Mouse (Mus musculus): ENCODE measurements around the gene Rhbdf1. TPM values are rescaled to one million over a fixed set of nuclear protein-coding genes. Genes with fewer than 3 reads are reported as not detected.

The Rhbdf1 gene
- 143 and 170 TPM in 2 replicates for polyA plus RNA-seq (2012; rRNA removed; ENCODE audit: low replicate concordance)

DNA sequence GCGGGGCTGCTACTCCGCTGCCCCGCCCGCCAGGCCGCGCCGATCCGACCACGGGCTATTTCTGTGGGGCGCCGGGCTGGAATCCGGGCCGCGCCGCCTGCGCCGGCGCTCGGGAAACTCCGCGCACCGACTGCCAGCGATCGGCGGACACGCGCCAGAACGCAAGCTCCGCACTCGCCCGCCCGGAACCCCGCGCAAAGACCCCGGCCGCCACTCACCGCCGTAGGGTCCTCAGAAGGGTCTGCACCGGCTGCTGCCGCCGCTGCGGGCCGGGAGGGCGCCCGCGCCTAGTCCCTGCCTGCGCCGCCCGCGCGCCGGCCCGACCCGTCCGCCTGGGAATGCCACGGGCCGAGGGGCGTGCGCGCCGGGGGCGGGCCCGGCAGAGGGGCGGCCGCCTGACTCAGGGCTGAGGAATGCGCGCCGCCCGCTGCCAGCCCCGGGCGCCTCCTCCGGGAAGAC is at the start of gene Rhbdf1:
Rhbdf1 (minus strand) TSS at position 350 of the 459 bp plus-strand sequence.

DNA sequence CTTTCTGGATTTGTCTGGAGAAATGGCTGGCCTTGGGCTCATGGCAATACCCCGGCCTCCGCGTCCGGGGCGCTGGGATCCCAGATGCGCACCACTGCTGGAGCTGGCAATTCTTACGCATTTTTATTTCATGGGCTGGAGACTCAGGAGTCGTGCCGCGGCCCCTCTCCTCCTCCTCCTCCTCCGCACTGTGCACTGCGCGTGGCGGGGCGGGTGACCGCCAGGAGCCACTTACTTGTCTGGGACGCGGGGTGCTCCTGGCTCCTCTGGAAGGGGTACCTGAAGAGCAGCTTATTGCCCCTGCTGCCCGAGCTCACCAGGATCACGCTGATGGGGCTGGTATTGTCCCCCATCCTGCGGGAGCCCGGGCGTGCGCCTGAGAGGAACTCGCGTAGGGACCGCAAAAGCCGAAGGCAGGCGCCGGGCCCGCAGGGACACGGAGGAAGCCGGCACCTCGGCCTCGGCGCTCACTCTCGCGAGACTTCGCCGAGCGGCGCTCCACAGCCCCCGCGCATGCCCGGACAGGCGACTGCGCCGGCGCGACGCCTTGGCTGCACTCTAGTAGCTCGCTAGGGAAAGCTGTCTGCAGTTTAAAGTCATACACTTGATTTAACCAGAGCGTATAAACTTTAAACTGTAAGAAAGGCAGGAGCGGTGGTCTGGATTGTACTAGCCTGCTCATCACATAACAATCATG is 45.2 kb upstream of the Rhbdf1 start, which contains the start of gene Nprl3:
Nprl3 (minus strand) TSS at position 520 of the 697 bp plus-strand sequence.

GRCm38 (mm10) chr11:32226124-32226871 is 4.2 kb upstream of the Rhbdf1 start, which contains the start of gene Mpg:
Gene Mpg (plus strand): TSS chr11:32226505.

GRCm38 (mm10) chr11:32205058-32205873 is 16.8 kb downstream of the Rhbdf1 start, which contains the start of gene Snrnp25:
Gene Snrnp25 (plus strand): TSS chr11:32205415.

GRCm38 (mm10) chr11:32200075-32200601 is 22.0 kb downstream of the Rhbdf1 start, which contains the start of gene Il9r:
Gene Il9r (minus strand): TSS chr11:32200279.

Other genes with a start within 250 kb of the Rhbdf1 start
- 0.16 and 4.3 TPM in 2 replicates for gene Nsg2, start 221.8 kb downstream of the Rhbdf1 start, polyA plus RNA-seq (2012; rRNA removed; ENCODE audit: low replicate concordance)
- gene Il9r, start 22.0 kb downstream of the Rhbdf1 start, polyA plus RNA-seq (2012; rRNA removed; ENCODE audit: low replicate concordance): 0.24 and 0.28 TPM in 2 replicates
- gene Snrnp25, start 16.9 kb downstream of the Rhbdf1 start, polyA plus RNA-seq (2012; rRNA removed; ENCODE audit: low replicate concordance): 20.6 and 25.6 TPM in 2 replicates
- gene Mpg, start 4.2 kb upstream of the Rhbdf1 start, polyA plus RNA-seq (2012; rRNA removed; ENCODE audit: low replicate concordance): 12.4 and 18.9 TPM in 2 replicates
- 119 and 138 TPM in 2 replicates for gene Nprl3, start 45.4 kb upstream of the Rhbdf1 start, polyA plus RNA-seq (2012; rRNA removed; ENCODE audit: low replicate concordance)
- not detected in 2 replicates for gene Hba-x, start 54.1 kb upstream of the Rhbdf1 start, polyA plus RNA-seq (2012; rRNA removed; ENCODE audit: low replicate concordance)
- 580 and 945 TPM in 2 replicates for gene Hba-a1, start 61.2 kb upstream of the Rhbdf1 start, polyA plus RNA-seq (2012; rRNA removed; ENCODE audit: low replicate concordance)
- 0.36 and 1.1 TPM in 2 replicates for gene Hbq1b, start 64.7 kb upstream of the Rhbdf1 start, polyA plus RNA-seq (2012; rRNA removed; ENCODE audit: low replicate concordance)
- 1,538 and 2,454 TPM in 2 replicates for gene Hba-a2, start 74.2 kb upstream of the Rhbdf1 start, polyA plus RNA-seq (2012; rRNA removed; ENCODE audit: low replicate concordance)
- not detected in 2 replicates for gene Hbq1a, start 77.8 kb upstream of the Rhbdf1 start, polyA plus RNA-seq (2012; rRNA removed; ENCODE audit: low replicate concordance)
- gene Sh3pxd2b, start 125.5 kb upstream of the Rhbdf1 start, polyA plus RNA-seq (2012; rRNA removed; ENCODE audit: low replicate concordance): 23.2 and 58.2 TPM in 2 replicates
- 11.8 and 25.6 TPM in 2 replicates for gene Ubtd2, start 233.1 kb upstream of the Rhbdf1 start, polyA plus RNA-seq (2012; rRNA removed; ENCODE audit: low replicate concordance)